Mouse (Mus musculus): ENCODE measurements around the gene Gstt4. TPM values are rescaled to one million over a fixed set of nuclear protein-coding genes. Genes with fewer than 3 reads are reported as not detected.
A peak's percentile ranks its signal among the peaks of the same experiment; 100 is the strongest.
"Not testable (repeated sequence)": the region's sequence is repeated elsewhere in the genome, so short reads cannot be mapped to it uniquely, and the experiment has no call there.

Gstt4 gene
- polyA plus RNA-seq, 1 experiment from 2014 or later = not detected

- H3K4me3 ChIP-seq (ENCODE audit: low read depth, low read length) = no peak overlapping the region
- H3K27ac ChIP-seq (ENCODE audit: low read depth) = no peak overlapping the region
- 74% methylated on average over 12 of the region's 12 CpGs for WGBS (ENCODE audit: insufficient replicate concordance)
- H3K9ac ChIP-seq (replicated peaks) = no peak overlapping the region
- no peaks in the 10 kb centered on the region for H3K27me3 ChIP-seq (ENCODE audit: insufficient read depth, low read length)
- no peak for TF ChIP-seq CTCF (IDR thresholded peaks at IDR 0.05; ENCODE audit: low read depth)
- ATAC-seq (peak; percentile 62; the same call in 1 of the 2 replicates), DNase-seq (peak; percentile 37)
- H3K36me3 ChIP-seq (replicated peaks; ENCODE audit: insufficient read depth, low read length) = peaks cover 3% of the 10 kb centered on the region
- H3K9me3 ChIP-seq (ENCODE audit: low read length) = no peaks in the 10 kb centered on the region
- H3K4me1 ChIP-seq (ENCODE audit: insufficient read depth) = peaks cover 4% of the 10 kb centered on the region
- no peak overlapping the region for H3K4me2 ChIP-seq (ENCODE audit: low read depth, low read length)
Measured at GRCm38 (mm10) chr10:75852539-75853125, 30.3 kb upstream of the Gstt4 start.

GRCm38 (mm10) chr10:75851681-75852080, 29.3 kb upstream of the Gstt4 start:
- no peak overlapping the region for H3K27ac ChIP-seq (ENCODE audit: low read depth)
- TF ChIP-seq CTCF (IDR thresholded peaks at IDR 0.05; ENCODE audit: low read depth) (no peak), EP300 (IDR thresholded peaks at IDR 0.05; ENCODE audit: low read depth) (no peak)
- H3K9me3 ChIP-seq (ENCODE audit: low read length) = no peaks in the 10 kb centered on the region
- no peaks in the 10 kb centered on the region for H3K36me3 ChIP-seq (replicated peaks; ENCODE audit: insufficient read depth, low read length)
- no peak overlapping the region for H3K4me3 ChIP-seq (ENCODE audit: low read depth, low read length)
- H3K4me2 ChIP-seq (ENCODE audit: low read depth, low read length) = no peak overlapping the region
- whole genome bisulfite sequencing (ENCODE audit: insufficient replicate concordance) = 62% methylated on average over 3 of the region's 3 CpGs
- H3K4me1 ChIP-seq (ENCODE audit: insufficient read depth) = no peaks in the 10 kb centered on the region
- no peak overlapping the region for H3K9ac ChIP-seq (replicated peaks)
- no peak for ATAC-seq
- DNase-seq = no peak
- H3K27me3 ChIP-seq (ENCODE audit: insufficient read depth, low read length) = no peaks in the 10 kb centered on the region

- ATAC-seq (no peak), DNase-seq (no peak)
- no peaks in the 10 kb centered on the region for H3K4me1 ChIP-seq (ENCODE audit: insufficient read depth)
- no peak overlapping the region for H3K27ac ChIP-seq (ENCODE audit: low read depth)
- no peak overlapping the region for H3K4me3 ChIP-seq (ENCODE audit: low read depth, low read length)
- H3K36me3 ChIP-seq (replicated peaks; ENCODE audit: insufficient read depth, low read length) = no peaks in the 10 kb centered on the region
- H3K4me2 ChIP-seq (ENCODE audit: low read depth, low read length) = no peak overlapping the region
- 26% methylated on average over 6 of the region's 6 CpGs for WGBS (ENCODE audit: insufficient replicate concordance)
- H3K9me3 ChIP-seq (ENCODE audit: low read length) = no peaks in the 10 kb centered on the region
- TF ChIP-seq CTCF (IDR thresholded peaks at IDR 0.05; ENCODE audit: low read depth) (no peak), EP300 (IDR thresholded peaks at IDR 0.05; ENCODE audit: low read depth) (no peak)
- H3K27me3 ChIP-seq (ENCODE audit: insufficient read depth, low read length) = no peaks in the 10 kb centered on the region
- no peak overlapping the region for H3K9ac ChIP-seq (replicated peaks)
Measured at GRCm38 (mm10) chr10:75851076-75851475, 28.7 kb upstream of the Gstt4 start.

DNA sequence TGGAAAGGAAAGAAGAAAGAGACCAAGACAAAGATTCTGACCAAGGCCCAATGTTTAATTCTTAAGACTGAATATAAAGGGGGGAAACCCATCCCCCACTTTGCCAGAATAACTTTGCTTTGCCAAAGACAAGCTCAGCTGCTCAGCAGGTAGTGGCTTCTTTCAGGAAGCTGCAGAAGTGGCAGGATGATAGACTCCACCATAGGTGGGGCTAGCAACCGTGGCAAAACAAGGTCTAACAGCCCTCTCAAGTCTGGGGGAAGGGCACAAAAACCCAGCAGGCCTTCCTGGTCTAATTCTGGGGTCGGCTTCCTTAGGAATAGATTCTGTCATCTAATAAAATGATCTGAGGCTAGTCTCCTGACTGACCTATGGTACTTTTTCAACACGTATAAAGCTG, 26.0 kb upstream of the Gstt4 start:
- Histone ChIP-seq H3K4me3 (ENCODE audit: low read depth, low read length) (no peak overlapping the region), H3K36me3 (replicated peaks; ENCODE audit: insufficient read depth, low read length) (no peaks in the 10 kb centered on the region), H3K9me3 (ENCODE audit: low read length) (no peaks in the 10 kb centered on the region), H3K27ac (ENCODE audit: low read depth) (no peak overlapping the region), H3K4me1 (ENCODE audit: insufficient read depth) (peaks cover 15% of the 10 kb centered on the region), H3K9ac (replicated peaks) (no peak overlapping the region), H3K27me3 (ENCODE audit: insufficient read depth, low read length) (no peaks in the 10 kb centered on the region), H3K4me2 (ENCODE audit: low read depth, low read length) (no peak overlapping the region)
- no peak for TF ChIP-seq EP300 (IDR thresholded peaks at IDR 0.05; ENCODE audit: low read depth)
- no peak for ATAC-seq
- DNase-seq = no peak
- 45% methylated on average over 3 of the region's 3 CpGs for WGBS (ENCODE audit: insufficient replicate concordance)

DNA sequence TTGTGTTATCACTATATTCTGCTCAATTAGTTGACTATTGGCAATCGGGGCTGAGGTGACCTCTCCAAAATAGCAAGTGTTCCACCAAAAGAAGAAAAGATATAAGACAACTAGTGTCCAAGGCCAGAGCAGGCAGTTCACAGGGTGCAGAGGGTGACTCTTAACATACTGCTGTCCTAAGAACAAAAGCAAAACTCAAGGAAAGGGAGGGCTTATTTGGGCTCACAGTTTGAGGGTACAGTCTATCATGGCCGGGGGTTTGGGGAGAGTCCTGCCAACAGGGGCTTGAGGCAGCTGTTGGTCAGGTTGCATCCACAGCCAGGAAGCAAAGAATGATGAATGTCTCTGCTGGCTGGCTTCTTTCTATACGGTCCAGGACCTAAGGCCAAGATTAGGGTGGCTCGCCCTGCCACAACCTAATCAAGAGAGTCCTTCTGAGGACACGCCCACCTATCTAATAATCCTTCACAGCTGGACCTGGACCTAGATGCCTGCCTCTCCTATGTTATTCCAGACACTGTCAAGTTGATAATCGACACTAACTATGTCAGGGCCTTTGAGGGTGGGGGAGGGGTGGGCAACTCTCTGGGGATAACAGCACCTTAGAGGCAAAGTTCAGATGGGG, 23.1 kb upstream of the Gstt4 start:
- H3K36me3 ChIP-seq (replicated peaks; ENCODE audit: insufficient read depth, low read length) = no peaks in the 10 kb centered on the region
- no peaks in the 10 kb centered on the region for H3K27me3 ChIP-seq (ENCODE audit: insufficient read depth, low read length)
- H3K9ac ChIP-seq (replicated peaks) = no peak overlapping the region
- ATAC-seq = peak; percentile 91
- peak; percentile 45 for DNase-seq
- H3K4me1 ChIP-seq (ENCODE audit: insufficient read depth) = peaks cover 17% of the 10 kb centered on the region
- no peaks in the 10 kb centered on the region for H3K9me3 ChIP-seq (ENCODE audit: low read length)
- peak overlapping the region; percentile 68 for H3K27ac ChIP-seq (ENCODE audit: low read depth)
- peak overlapping the region; percentile 38; the same call in 1 of the 2 replicates for H3K4me2 ChIP-seq (ENCODE audit: low read depth, low read length)
- TF ChIP-seq EP300 (IDR thresholded peaks at IDR 0.05; ENCODE audit: low read depth) = peak; percentile 79
- TF ChIP-seq CTCF (IDR thresholded peaks at IDR 0.05; ENCODE audit: low read depth) = no peak
- WGBS (ENCODE audit: insufficient replicate concordance) = 58% methylated on average over 6 of the region's 6 CpGs
- H3K4me3 ChIP-seq (ENCODE audit: low read depth, low read length) = no peak overlapping the region

- no peaks in the 10 kb centered on the region for H3K36me3 ChIP-seq (replicated peaks; ENCODE audit: insufficient read depth, low read length)
- peak overlapping the region; percentile 68 for H3K27ac ChIP-seq (ENCODE audit: low read depth)
- H3K4me1 ChIP-seq (ENCODE audit: insufficient read depth) = peaks cover 22% of the 10 kb centered on the region
- 58% methylated on average over 1 of the region's 1 CpGs for WGBS (ENCODE audit: insufficient replicate concordance)
- DNase-seq = no peak
- no peaks in the 10 kb centered on the region for H3K27me3 ChIP-seq (ENCODE audit: insufficient read depth, low read length)
- no peak overlapping the region for H3K4me3 ChIP-seq (ENCODE audit: low read depth, low read length)
- no peak overlapping the region for H3K4me2 ChIP-seq (ENCODE audit: low read depth, low read length)
- TF ChIP-seq CTCF (IDR thresholded peaks at IDR 0.05; ENCODE audit: low read depth) = peak; percentile 36
- 0 out of 2 replicates have a peak, but pooled peaks have one; percentile 7 for TF ChIP-seq EP300 (IDR thresholded peaks at IDR 0.05; ENCODE audit: low read depth)
- H3K9ac ChIP-seq (replicated peaks) = no peak overlapping the region
- no peaks in the 10 kb centered on the region for H3K9me3 ChIP-seq (ENCODE audit: low read length)
- ATAC-seq = peak; percentile 80
Measured at GRCm38 (mm10) chr10:75844800-75845199, 22.5 kb upstream of the Gstt4 start.

DNA sequence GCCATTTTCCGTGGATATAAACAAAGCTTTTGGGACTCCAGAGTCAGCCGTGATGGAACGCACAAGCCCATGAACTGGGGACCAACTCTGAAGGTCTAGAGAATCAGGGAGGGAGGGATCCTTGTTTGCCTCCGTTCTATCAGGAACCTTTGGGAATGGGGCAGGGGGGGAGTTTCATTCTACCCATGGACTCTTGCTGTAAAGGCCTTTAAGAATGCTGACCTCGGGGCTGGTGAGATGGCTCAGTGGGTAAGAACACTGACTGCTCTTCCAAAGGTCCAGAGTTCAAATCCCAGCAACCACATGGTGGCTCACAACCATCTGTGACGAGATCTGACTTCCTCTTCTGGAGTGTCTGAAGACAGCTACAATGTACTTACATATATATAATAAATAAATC, 21.6 kb upstream of the Gstt4 start:
- not testable (repeated sequence) for H3K36me3 ChIP-seq (replicated peaks; ENCODE audit: insufficient read depth, low read length); H3K4me3 ChIP-seq (ENCODE audit: low read depth, low read length); DNase-seq; H3K4me2 ChIP-seq (ENCODE audit: low read depth, low read length); ATAC-seq; H3K9ac ChIP-seq (replicated peaks); H3K27me3 ChIP-seq (ENCODE audit: insufficient read depth, low read length); H3K9me3 ChIP-seq (ENCODE audit: low read length); H3K27ac ChIP-seq (ENCODE audit: low read depth)
- 74% methylated on average over 6 of the region's 6 CpGs for WGBS (ENCODE audit: insufficient replicate concordance)
- H3K4me1 ChIP-seq (ENCODE audit: insufficient read depth) = peaks cover 22% of the 10 kb centered on the region

Measured in liver, postnatal 0 days (tissue).